Mouse (Mus musculus) CH12.LX (cell line): ENCODE data around the gene Qpctl. TPM values are rescaled to one million over a fixed set of nuclear protein-coding genes. Genes with fewer than 3 reads are reported as not detected.

ENCODE experiments used
- polyA plus RNA-seq: library from polyadenylated mRNA; unstranded; fragments of >175 nt; gene quantifications from 2 replicates; pipeline ENCODE4 v1.2.1, GENCODE M21; 2012; ENCODE audit warnings: low read depth; ENCODE audit not compliant: insufficient read length
- total RNA-seq, 2 experiments: library from RNA; depleted of rRNA; stranded (reverse); fragments of 300-350 nt in 1 of 2; fragments of >200 nt in 1 of 2; gene quantifications; 2 replicates each; pipeline ENCODE4 v1.2.3; 2012 to 2014

Gene Qpctl
- total and polyA plus RNA-seq, 3 experiments: 5.2 to 9.8 (median 9.6) TPM

Other genes with a start within 250 kb of the Qpctl start
Only the 20 nearest of the 26 such genes appear.
- not detected in 2 replicates for gene Nanos2, start 161.9 kb downstream of the Qpctl start, total RNA-seq (2012; rRNA removed)
- gene Nanos2, start 161.9 kb downstream of the Qpctl start, total RNA-seq (2014; rRNA removed): not detected in 2 replicates
- gene Nanos2, start 161.9 kb downstream of the Qpctl start, polyA plus RNA-seq: not detected in 2 replicates
- 2.5 and 2.8 TPM in 2 replicates for gene Mypop, start 158.0 kb downstream of the Qpctl start, total RNA-seq (2012; rRNA removed)
- gene Mypop, start 158.0 kb downstream of the Qpctl start, total RNA-seq (2014; rRNA removed): 1.2 and 1.3 TPM in 2 replicates
- 4.1 and 4.7 TPM in 2 replicates for gene Mypop, start 158.0 kb downstream of the Qpctl start, polyA plus RNA-seq
- gene Irf2bp1, start 145.2 kb downstream of the Qpctl start, total RNA-seq (2012; rRNA removed): 11.8 and 12.8 TPM in 2 replicates
- gene Irf2bp1, start 145.2 kb downstream of the Qpctl start, total RNA-seq (2014; rRNA removed): 3.7 and 4.9 TPM in 2 replicates
- 6.6 and 7.1 TPM in 2 replicates for gene Irf2bp1, start 145.2 kb downstream of the Qpctl start, polyA plus RNA-seq
- gene Foxa3, start 125.8 kb downstream of the Qpctl start, total RNA-seq (2012; rRNA removed): 0.08 TPM in 1 of 2 replicates, not detected in the other
- not detected in 2 replicates for gene Foxa3, start 125.8 kb downstream of the Qpctl start, total RNA-seq (2014; rRNA removed)
- not detected in 2 replicates for gene Foxa3, start 125.8 kb downstream of the Qpctl start, polyA plus RNA-seq
- 129 and 141 TPM in 2 replicates for gene Sympk, start 124.9 kb downstream of the Qpctl start, total RNA-seq (2012; rRNA removed)
- gene Sympk, start 124.9 kb downstream of the Qpctl start, total RNA-seq (2014; rRNA removed): 42.0 and 43.7 TPM in 2 replicates
- 97.4 and 111 TPM in 2 replicates for gene Sympk, start 124.9 kb downstream of the Qpctl start, polyA plus RNA-seq
- 0.17 and 0.25 TPM in 2 replicates for gene Rsph6a, start 94.6 kb downstream of the Qpctl start, total RNA-seq (2012; rRNA removed)
- gene Rsph6a, start 94.6 kb downstream of the Qpctl start, total RNA-seq (2014; rRNA removed): not detected in 2 replicates
- gene Rsph6a, start 94.6 kb downstream of the Qpctl start, polyA plus RNA-seq: not detected in 2 replicates
- gene Dmwd, start 73.1 kb downstream of the Qpctl start, total RNA-seq (2012; rRNA removed): not detected in 2 replicates
- not detected in 2 replicates for gene Dmwd, start 73.1 kb downstream of the Qpctl start, total RNA-seq (2014; rRNA removed)
- gene Dmwd, start 73.1 kb downstream of the Qpctl start, polyA plus RNA-seq: not detected in 2 replicates
- gene Dmpk, start 65.4 kb downstream of the Qpctl start, total RNA-seq (2012; rRNA removed): 0.17 and 0.30 TPM in 2 replicates
- gene Dmpk, start 65.4 kb downstream of the Qpctl start, total RNA-seq (2014; rRNA removed): 0.36 TPM in 1 of 2 replicates, not detected in the other
- gene Dmpk, start 65.4 kb downstream of the Qpctl start, polyA plus RNA-seq: 0.27 and 0.56 TPM in 2 replicates
- 1.3 and 1.8 TPM in 2 replicates for gene Six5, start 54.7 kb downstream of the Qpctl start, total RNA-seq (2012; rRNA removed)
- gene Six5, start 54.7 kb downstream of the Qpctl start, total RNA-seq (2014; rRNA removed): 0.16 TPM in 2 replicates
- gene Six5, start 54.7 kb downstream of the Qpctl start, polyA plus RNA-seq: 0.25 and 0.33 TPM in 2 replicates
- gene Gm4969, start 30.9 kb downstream of the Qpctl start, total RNA-seq (2012; rRNA removed): 0.08 TPM in 1 of 2 replicates, not detected in the other
- not detected in 2 replicates for gene Gm4969, start 30.9 kb downstream of the Qpctl start, total RNA-seq (2014; rRNA removed)
- not detected in 2 replicates for gene Gm4969, start 30.9 kb downstream of the Qpctl start, polyA plus RNA-seq
- gene Fbxo46, start 29.4 kb downstream of the Qpctl start, total RNA-seq (2012; rRNA removed): 11.6 and 12.5 TPM in 2 replicates
- 3.5 and 4.0 TPM in 2 replicates for gene Fbxo46, start 29.4 kb downstream of the Qpctl start, total RNA-seq (2014; rRNA removed)
- 4.8 and 6.1 TPM in 2 replicates for gene Fbxo46, start 29.4 kb downstream of the Qpctl start, polyA plus RNA-seq
- 348 and 408 TPM in 2 replicates for gene Snrpd2, start 431 bp upstream of the Qpctl start, total RNA-seq (2012; rRNA removed)
- gene Snrpd2, start 431 bp upstream of the Qpctl start, total RNA-seq (2014; rRNA removed): 178 and 213 TPM in 2 replicates
- 177 and 193 TPM in 2 replicates for gene Snrpd2, start 431 bp upstream of the Qpctl start, polyA plus RNA-seq
- gene Gipr, start 16.8 kb upstream of the Qpctl start, total RNA-seq (2012; rRNA removed): 0.04 TPM in 1 of 2 replicates, not detected in the other
- gene Gipr, start 16.8 kb upstream of the Qpctl start, total RNA-seq (2014; rRNA removed): not detected in 2 replicates
- 0.11 and 0.12 TPM in 2 replicates for gene Gipr, start 16.8 kb upstream of the Qpctl start, polyA plus RNA-seq
- gene Eml2, start 27.1 kb upstream of the Qpctl start, total RNA-seq (2012; rRNA removed): 32.4 and 52.4 TPM in 2 replicates
- gene Eml2, start 27.1 kb upstream of the Qpctl start, total RNA-seq (2014; rRNA removed): 12.3 and 15.6 TPM in 2 replicates
- 29.1 and 30.8 TPM in 2 replicates for gene Eml2, start 27.1 kb upstream of the Qpctl start, polyA plus RNA-seq
- 0.04 and 0.08 TPM in 2 replicates for gene Gpr4, start 63.2 kb upstream of the Qpctl start, total RNA-seq (2012; rRNA removed)
- gene Gpr4, start 63.2 kb upstream of the Qpctl start, total RNA-seq (2014; rRNA removed): not detected in 2 replicates
- gene Gpr4, start 63.2 kb upstream of the Qpctl start, polyA plus RNA-seq: 0.14 and 0.31 TPM in 2 replicates
- gene Opa3, start 79.0 kb upstream of the Qpctl start, total RNA-seq (2012; rRNA removed): 11.9 and 15.7 TPM in 2 replicates
- gene Opa3, start 79.0 kb upstream of the Qpctl start, total RNA-seq (2014; rRNA removed): 8.6 and 9.4 TPM in 2 replicates
- 20.0 and 21.2 TPM in 2 replicates for gene Opa3, start 79.0 kb upstream of the Qpctl start, polyA plus RNA-seq
- gene Vasp, start 122.5 kb upstream of the Qpctl start, total RNA-seq (2012; rRNA removed): 109 and 114 TPM in 2 replicates
- 122 and 125 TPM in 2 replicates for gene Vasp, start 122.5 kb upstream of the Qpctl start, total RNA-seq (2014; rRNA removed)
- 191 and 240 TPM in 2 replicates for gene Vasp, start 122.5 kb upstream of the Qpctl start, polyA plus RNA-seq
- gene Ppm1n, start 130.8 kb upstream of the Qpctl start, total RNA-seq (2012; rRNA removed): not detected in 2 replicates
- gene Ppm1n, start 130.8 kb upstream of the Qpctl start, total RNA-seq (2014; rRNA removed): not detected in 2 replicates
- gene Ppm1n, start 130.8 kb upstream of the Qpctl start, polyA plus RNA-seq: not detected in 2 replicates
- gene Rtn2, start 133.3 kb upstream of the Qpctl start, total RNA-seq (2012; rRNA removed): 0.72 and 1.0 TPM in 2 replicates
- gene Rtn2, start 133.3 kb upstream of the Qpctl start, total RNA-seq (2014; rRNA removed): 0.43 and 0.56 TPM in 2 replicates
- gene Rtn2, start 133.3 kb upstream of the Qpctl start, polyA plus RNA-seq: 0.76 and 0.80 TPM in 2 replicates
- 0.08 and 0.13 TPM in 2 replicates for gene Fosb, start 160.8 kb upstream of the Qpctl start, total RNA-seq (2012; rRNA removed)
- gene Fosb, start 160.8 kb upstream of the Qpctl start, total RNA-seq (2014; rRNA removed): not detected in 2 replicates
- gene Fosb, start 160.8 kb upstream of the Qpctl start, polyA plus RNA-seq: 0.27 and 0.56 TPM in 2 replicates